Mouse (Mus musculus) lung, postnatal 25 days (tissue): ENCODE data around the gene Cyp21a1.
"Not testable (repeated sequence)": the region's sequence is repeated elsewhere in the genome, so short reads cannot be mapped to it uniquely, and the experiment has no call there.

Source experiments
- DNase-seq: peaks from one replicate; pipeline ENCODE4 v3.0.0; 2022; ENCODE audit warnings: low spot score

Cyp21a1 gene

DNA sequence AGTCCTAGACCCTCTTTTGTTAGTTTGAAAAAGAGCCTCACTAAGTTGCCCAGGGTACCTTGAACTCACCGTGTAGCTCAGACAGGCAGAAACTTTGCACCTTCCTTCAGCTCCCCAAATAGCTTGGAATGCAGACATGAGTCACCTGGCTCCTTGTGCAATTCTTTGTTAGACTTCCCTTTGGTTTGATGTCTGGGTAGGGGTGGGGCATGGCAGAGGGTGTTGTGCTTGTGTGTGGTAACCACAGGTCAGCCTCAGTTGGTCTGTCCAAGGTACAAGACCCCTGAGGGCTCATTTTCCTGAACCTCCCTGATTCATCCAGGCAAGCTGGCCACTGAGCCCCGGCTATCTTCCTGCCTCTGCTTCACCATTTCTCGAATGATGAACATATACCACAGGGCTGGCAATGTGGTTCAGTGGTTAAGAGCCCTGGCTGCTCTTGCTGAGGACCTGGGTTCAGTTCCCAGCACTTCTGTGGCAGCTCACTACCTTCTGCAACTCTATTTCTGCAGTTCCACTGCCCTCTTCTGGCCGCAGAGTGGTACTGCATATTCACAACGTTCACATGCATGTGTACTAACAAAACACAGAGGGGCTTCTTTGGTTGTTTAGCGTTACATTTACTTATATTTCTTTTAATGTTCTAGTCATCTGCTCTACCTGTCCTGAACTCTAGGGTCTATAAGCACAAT lies 656 bp upstream of the Cyp21a1 start:
- DNase-seq: no peak

DNA sequence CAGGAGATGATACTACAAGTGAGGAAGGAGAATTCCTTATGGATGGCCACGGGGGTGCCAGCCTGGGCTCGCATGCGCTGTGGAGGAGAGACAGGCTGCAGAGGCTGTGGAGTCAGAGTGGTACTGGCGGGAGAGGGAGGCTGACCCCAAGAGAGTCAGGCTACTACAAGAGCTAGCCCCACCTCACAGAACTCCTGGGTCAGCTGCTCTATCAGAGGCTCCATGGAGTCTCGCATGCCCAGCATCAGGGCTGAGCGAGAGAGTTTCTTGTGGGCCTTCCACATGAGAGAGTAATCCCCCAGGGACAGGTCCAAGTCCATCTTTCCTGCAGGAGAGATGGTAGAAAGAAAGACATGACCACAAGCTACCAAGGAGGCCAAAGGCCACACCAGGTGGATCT lies 994 bp downstream of the Cyp21a1 start:
- DNase-seq: not testable (repeated sequence)

DNA sequence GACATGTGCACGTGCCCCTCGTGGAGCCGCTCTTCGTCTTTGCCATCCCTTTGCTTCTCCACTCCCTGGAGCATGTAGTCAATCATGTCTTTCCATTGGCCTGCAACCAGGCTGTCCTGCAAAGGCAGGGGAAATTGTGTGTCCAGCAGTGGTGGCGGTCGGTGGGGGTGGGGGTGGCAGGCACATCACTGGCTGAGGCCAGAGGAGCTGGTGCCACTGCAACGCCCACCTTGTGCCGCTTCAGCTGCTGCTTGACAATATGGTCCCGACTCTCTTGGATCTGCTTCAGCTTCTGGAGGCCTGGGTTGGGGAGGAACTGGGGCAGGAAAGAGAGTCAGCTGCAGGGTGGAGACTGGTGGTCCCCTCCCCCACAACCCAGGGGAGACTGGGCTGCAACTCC lies 1.6 kb downstream of the Cyp21a1 start:
- not testable (repeated sequence) for DNase-seq

DNA sequence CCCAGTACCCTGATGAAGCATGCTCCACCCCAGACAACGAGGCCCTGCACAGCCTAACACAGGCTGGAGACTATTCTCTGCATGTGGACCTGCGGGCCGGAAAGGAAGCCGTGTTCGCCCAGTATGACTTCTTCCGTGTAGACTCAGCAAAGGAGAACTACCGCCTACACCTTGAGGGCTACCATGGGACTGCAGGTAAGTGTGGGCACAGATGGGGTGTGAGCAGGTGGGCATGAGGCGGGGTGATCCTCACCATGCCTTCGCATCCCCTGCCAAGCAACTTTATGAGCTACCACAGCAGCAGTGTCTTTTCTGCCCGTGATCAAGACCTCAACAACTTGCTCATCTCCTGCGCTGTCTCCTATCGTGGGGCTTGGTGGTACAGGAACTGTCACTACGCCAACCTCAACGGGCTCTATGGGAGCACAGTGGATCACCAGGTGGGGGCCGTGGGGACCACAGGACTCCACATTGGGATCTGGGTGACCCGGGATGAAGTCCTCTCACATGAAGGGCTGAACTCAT lies 3.5 kb downstream of the Cyp21a1 start:
- not testable (repeated sequence) for DNase-seq

DNA sequence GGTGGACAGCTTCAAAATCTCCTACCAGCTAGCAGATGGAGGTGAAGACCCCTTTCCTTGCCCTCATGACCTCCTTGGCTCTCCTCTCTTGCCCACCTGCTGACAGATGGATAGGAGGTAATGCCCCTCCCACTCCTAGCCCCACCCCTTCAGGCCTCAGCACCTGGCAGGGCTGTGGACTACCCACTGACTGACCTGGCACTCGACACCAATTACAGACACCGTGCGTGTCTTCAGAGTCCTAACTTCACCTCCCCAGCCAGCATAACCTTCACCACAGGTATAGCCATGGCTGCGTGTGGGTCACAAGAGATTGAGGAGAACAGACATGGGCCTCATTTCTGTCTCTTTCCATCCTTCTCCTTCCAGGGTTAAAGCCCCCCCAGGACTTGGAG lies 4.8 kb downstream of the Cyp21a1 start:
- no peak for DNase-seq

DNA sequence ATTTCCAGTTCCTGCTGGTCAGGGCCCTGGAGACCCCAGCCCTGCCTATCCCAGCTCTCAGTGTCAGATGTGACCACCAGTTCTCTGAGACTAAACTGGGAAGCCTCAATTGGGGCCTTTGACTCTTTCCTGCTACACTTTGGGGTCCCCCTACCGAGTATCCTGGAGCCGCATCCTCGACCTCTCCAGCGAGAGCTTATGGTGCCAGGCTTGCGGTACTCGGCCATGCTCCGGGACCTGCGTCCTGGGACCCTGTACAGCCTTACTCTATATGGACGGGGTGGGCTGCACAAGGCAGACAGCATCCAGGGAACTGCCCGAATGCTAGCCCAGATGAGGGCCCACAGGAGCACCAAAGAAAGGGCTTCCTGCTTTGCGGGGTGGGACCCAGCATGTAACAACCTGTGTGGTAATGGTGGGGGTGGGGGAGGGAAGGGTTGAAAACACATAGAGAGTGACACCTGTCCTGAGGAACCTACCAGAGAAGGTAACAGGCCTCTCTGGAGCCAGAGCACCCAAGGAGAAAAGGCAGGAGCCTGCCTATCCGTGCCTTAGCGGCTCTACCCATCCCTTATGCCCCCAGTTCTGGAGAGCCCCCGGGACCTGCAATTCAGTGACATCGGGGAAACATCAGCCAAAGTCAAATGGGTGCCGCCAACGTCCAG lies 5.4 kb downstream of the Cyp21a1 start:
- DNase-seq: no peak

DNA sequence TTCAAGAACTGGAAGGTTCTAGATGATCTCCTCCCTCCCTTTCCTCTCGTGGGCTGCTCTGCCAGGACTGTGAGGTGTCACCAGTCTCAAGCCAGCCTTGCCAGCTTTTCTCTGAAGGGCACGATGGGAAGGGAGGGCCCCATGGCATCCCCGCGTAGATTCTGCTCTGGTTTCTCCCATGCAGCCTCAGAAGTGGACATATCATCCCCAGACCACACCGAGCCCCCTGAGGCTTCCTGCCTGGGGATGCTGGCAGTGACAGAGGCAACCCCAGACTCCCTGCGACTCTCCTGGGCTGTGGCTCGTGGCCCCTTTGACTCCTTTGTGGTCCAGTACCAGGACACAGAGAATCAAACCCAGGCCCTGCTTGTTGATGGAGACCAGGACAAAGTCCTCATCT lies 6.3 kb downstream of the Cyp21a1 start:
- not testable (repeated sequence) for DNase-seq

DNA sequence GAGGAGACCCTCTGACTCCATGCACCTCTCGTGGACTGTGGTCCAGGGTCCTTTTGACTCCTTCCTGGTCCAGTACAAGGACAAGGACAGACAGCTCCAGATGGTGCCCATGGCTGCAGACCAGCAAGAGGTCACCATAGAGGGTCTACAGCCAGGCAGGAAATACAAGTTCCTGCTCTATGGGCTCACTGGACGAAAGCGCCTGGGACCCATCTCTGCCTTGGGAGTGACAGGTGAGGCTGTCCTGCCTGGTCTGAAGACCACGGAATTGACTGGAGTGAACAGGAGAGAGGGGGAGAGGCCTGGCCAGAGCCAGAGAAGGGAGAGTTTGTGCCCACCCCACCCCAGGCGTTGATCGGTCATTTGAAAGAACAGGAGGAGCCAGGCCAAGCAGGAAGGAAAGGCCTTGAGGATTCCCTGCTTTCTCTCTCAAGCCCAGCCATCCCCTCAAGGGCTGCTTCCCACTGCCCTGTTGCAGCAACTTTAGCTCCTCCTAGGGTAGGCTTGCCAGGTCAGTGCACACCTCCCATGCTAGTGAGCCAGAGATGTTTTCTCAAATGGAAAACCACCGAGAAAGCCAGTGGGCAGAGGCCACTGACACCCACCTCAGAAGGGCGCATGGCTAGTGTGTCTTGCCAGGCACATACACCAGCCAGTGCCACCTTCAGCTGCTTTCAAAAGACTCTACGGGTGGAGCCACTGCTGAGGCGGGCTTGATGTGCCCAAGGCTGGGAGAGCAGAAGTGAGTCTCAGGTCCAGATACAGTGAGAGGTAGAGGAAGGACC lies 7.0 kb downstream of the Cyp21a1 start:
- DNase-seq: not testable (repeated sequence)

DNA sequence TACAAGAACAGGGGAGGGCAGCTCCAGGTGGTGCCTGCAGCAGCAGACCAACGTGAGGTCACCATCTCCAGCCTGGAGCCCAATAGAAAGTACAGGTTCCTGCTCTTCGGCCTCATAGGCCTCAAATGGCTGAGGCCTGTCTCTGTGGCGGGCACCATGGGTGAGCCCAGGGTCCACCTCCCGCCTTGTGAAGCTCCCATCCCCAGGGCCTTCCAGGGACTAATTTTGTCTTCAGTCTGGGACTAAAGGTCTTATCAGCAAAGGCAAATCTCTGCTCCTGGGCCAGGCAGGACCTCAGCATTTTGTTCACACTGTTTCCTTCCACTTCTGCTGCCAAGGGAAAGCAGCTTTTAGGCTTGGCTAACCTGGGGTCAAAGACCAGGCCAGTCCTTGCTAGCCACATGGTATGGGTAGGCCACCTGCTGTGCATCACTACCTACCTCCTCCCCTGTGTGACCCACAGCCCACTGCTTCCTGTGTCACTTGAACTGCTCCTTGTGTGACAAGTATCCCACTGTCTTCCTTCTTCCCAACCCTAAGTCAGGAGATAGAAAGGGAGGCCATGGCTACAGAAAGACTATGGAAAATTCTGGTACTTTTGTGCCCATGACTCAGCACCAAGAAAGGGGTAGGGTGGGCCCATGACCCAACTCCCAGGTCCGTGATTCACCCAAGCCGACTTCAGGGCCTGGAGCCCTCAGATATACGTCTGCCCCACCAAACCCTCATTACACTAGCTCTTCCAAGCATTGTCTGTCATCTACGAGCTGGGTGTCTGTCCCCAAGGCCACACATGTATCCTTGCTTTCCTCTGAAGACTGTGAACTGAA lies 7.8 kb downstream of the Cyp21a1 start:
- DNase-seq: no peak

DNA sequence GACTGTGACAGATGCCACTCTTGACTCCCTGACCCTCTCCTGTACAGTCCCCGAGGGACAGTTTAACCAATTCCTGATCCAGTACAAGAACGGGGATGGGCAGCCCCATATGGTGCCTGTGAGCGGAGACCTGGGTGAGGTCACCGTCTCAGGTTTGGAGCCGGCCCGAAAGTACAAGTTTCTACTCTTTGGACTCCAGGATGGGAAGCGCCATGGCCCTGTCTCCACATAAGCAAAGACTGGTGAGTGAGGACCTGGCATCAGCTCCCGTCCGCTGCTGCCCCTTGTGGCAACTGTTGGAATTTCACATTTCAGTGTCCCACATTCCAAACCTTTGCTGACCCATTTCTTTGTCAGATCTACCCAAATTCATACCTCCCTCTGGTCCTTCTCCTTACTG lies 8.7 kb downstream of the Cyp21a1 start:
- DNase-seq: peak; percentile 19

DNA sequence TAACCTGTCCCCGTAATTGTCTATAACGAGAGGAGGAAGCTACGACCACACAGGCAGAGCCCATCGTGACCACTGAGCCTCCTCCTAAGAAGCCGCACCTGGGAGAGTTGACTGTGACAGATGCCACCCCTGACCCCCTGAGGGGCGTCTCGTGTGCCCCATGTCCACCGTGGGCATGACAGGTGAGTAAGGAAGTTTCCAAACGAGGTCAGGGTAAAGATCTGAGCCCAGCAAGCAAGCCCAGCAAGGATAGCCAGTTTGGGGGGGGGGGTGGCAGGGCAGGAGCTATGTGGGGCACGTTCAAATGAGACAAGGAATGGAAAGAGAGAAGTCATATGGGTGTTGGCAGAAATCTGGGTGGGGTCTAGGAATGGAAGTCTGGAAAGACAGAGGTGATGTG lies 9.3 kb downstream of the Cyp21a1 start:
- DNase-seq: no peak

DNA sequence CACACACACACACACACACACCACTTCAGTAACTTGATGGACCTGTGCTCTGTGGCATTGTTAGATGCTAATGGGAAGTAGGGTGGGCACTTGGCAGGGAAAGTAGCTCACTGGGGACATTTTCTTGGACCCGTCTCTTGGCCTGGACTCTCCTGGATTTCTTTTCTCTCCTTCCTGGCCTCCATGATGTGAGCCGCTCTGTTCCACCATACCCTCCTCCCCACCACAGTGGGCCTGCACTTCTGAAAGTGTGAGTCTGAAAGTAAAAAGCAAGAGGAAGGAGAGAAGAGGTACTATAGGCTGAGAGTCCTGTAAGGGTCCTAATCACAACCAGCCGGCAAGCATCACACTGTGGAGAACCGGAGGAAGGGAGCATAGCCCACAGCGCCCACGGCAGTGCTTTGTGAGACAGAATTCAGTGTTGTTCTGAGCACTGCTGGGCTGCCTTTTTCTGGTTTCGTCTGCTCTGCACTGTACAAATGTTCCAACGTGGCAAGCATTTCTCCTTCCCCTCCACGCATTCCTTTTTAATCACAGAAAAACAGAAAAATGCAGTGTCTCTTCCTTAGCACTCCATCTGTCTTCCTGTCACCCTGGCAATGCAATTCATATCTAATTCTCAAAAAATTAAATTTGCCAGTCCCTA lies 26.6 kb downstream of the Cyp21a1 start:
- DNase-seq: no peak

DNA sequence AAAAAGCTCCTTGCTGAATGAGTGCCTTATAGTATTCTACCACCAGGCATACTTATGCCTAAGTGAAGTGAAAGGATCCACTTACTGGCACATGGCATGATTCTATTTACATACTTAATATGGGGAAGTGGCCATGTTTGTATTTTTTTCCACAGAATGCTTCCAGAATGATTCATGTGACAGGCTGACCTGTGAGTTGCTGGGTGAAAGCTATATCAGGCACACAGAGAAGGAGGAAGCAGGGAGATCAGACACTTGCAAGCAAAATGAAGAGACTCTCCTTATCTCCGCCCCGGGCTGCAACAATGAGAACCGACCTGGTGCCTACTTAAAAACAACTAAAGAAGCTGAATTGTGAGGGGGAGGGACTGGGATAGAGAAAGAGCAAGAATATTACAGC lies 42.9 kb downstream of the Cyp21a1 start:
- no peak for DNase-seq
